In genomic region chr13:44622661-44623355, GRCm38 (mm10) we compare ENCODE assay signal across 8 mouse cellular contexts.
DNase-seq lines count a peak whose midpoint lies in the region; ATAC-seq lines count a peak whose summit lies in the region.

No protein-coding gene starts in this region.

- H3K36me3 ChIP-seq in hindbrain, embryonic 14.5 days (replicated peaks; ENCODE audit: control insufficient read depth, insufficient read depth) = no peaks in the 10 kb centered on the region
- no peaks in the 10 kb centered on the region for H3K36me3 ChIP-seq in hindbrain, embryonic 16.5 days (ENCODE audit: control insufficient read depth, insufficient read depth, low read length)
- no peaks in the 10 kb centered on the region for H3K36me3 ChIP-seq in heart, embryonic 12.5 days

- DNase-seq in hindbrain, embryonic 14.5 days (ENCODE audit: low spot score) = no peak
- DNase-seq in cerebellum, adult 11 months = peak; percentile 12
- peak; percentile 44 to 59 for DNase-seq in kidney, postnatal 4 days
- DNase-seq in urinary bladder, adult 2 months (ENCODE audit: low spot score) = peak; percentile 29
- no peak for DNase-seq in spleen, adult 12 weeks (ENCODE audit: low spot score)
- DNase-seq in thymus, postnatal 36 days = no peak

- no peak overlapping the region for H3K9ac ChIP-seq in hindbrain, embryonic 14.5 days
- H3K9ac ChIP-seq in hindbrain, embryonic 16.5 days (ENCODE audit: low read depth, low read length) = no peak overlapping the region
- no peak overlapping the region for H3K9ac ChIP-seq in heart, embryonic 12.5 days

- H3K4me2 ChIP-seq in hindbrain, embryonic 14.5 days (replicated peaks) = no peak overlapping the region
- H3K4me2 ChIP-seq in hindbrain, embryonic 16.5 days (ENCODE audit: low read length) = no peak overlapping the region
- peak overlapping the region; percentile 8; the same call in 1 of the 2 replicates for H3K4me2 ChIP-seq in heart, embryonic 12.5 days

- H3K27ac ChIP-seq in hindbrain, embryonic 14.5 days = no peak overlapping the region
- no peak overlapping the region for H3K27ac ChIP-seq in hindbrain, embryonic 16.5 days (ENCODE audit: low read depth, low read length)
- H3K27ac ChIP-seq in heart, embryonic 12.5 days (ENCODE audit: poor library complexity, severe bottlenecking) = peak overlapping the region; percentile 49

- H3K9me3 ChIP-seq in hindbrain, embryonic 14.5 days (ENCODE audit: control insufficient read depth, low read length) = no peaks in the 10 kb centered on the region
- no peaks in the 10 kb centered on the region for H3K9me3 ChIP-seq in hindbrain, embryonic 16.5 days (ENCODE audit: control insufficient read depth, low read length)
- no peaks in the 10 kb centered on the region for H3K9me3 ChIP-seq in heart, embryonic 12.5 days (replicated peaks)

- H3K27me3 ChIP-seq in hindbrain, embryonic 14.5 days (ENCODE audit: control insufficient read depth, insufficient read depth, low read length) = no peaks in the 10 kb centered on the region
- H3K27me3 ChIP-seq in hindbrain, embryonic 16.5 days (replicated peaks; ENCODE audit: control insufficient read depth, insufficient read depth, low read length) = no peaks in the 10 kb centered on the region
- no peaks in the 10 kb centered on the region for H3K27me3 ChIP-seq in heart, embryonic 12.5 days (replicated peaks)

- WGBS in hindbrain, embryonic 14.5 days = 27% methylated on average over 12 of the region's 12 CpGs
- WGBS in hindbrain, embryonic 16.5 days = 24% methylated on average over 12 of the region's 12 CpGs
- WGBS in heart, embryonic 12.5 days = 23% methylated on average over 12 of the region's 12 CpGs

- ATAC-seq in hindbrain, embryonic 14.5 days (ENCODE audit: low FRiP score) = peak; percentile 37; the same call in 1 of the 2 replicates
- no peak for ATAC-seq in hindbrain, embryonic 16.5 days
- 0 out of 2 replicates have a peak, but pooled peaks have one; percentile 29 for ATAC-seq in heart, embryonic 12.5 days (ENCODE audit: insufficient number of reproducible peaks, low FRiP score)

- H3K4me1 ChIP-seq in hindbrain, embryonic 14.5 days (replicated peaks; ENCODE audit: control insufficient read depth, insufficient read depth, low read length) = peaks cover 11% of the 10 kb centered on the region
- H3K4me1 ChIP-seq in hindbrain, embryonic 16.5 days (ENCODE audit: control insufficient read depth, insufficient read depth, low read depth, low read length) = peaks cover 6% of the 10 kb centered on the region
- H3K4me1 ChIP-seq in heart, embryonic 12.5 days (replicated peaks) = peaks cover 50% of the 10 kb centered on the region

- H3K4me3 ChIP-seq in hindbrain, embryonic 14.5 days (replicated peaks; ENCODE audit: low read length) = no peak overlapping the region
- no peak overlapping the region for H3K4me3 ChIP-seq in hindbrain, embryonic 16.5 days (ENCODE audit: low read length)
- no peak overlapping the region for H3K4me3 ChIP-seq in heart, embryonic 12.5 days

Comparison
In these comparisons a context has a peak if more than half of its experiments do, and no peak if none do; other contexts are left out.
1. DNase-seq: peak in cerebellum, adult 11 months (single experiment), kidney, postnatal 4 days (2 of 2) and urinary bladder, adult 2 months (single experiment); none in hindbrain, embryonic 14.5 days (single experiment), spleen, adult 12 weeks (single experiment) and thymus, postnatal 36 days (0 of 2).